Mouse (Mus musculus): ENCODE results near the gene Slc25a48. TPM values are rescaled to one million over a fixed set of nuclear protein-coding genes. Genes with fewer than 3 reads are reported as not detected.

Gene Slc25a48
- polyA plus RNA-seq, 1 experiment: 0.25 TPM

GRCm38 (mm10) chr13:56449239-56450030 is 11.3 kb downstream of the Slc25a48 start:
- Histone ChIP-seq H3K4me1 (ENCODE audit: control insufficient read depth, insufficient read depth, insufficient read length, low read length) (no peaks in the 10 kb centered on the region), H3K36me3 (ENCODE audit: control insufficient read depth, insufficient read depth, low read length) (no peaks in the 10 kb centered on the region), H3K27ac (ENCODE audit: insufficient read depth, low read depth, low read length) (no peak overlapping the region), H3K4me3 (ENCODE audit: low read depth, low read length) (no peak overlapping the region), H3K27me3 (ENCODE audit: control insufficient read depth, insufficient read depth, low read length) (no peaks in the 10 kb centered on the region)
- 38% methylated on average over 10 of the region's 10 CpGs for WGBS
- TF ChIP-seq CTCF (IDR thresholded peaks at IDR 0.05; ENCODE audit: extremely low read depth, insufficient read length, insufficient replicate concordance, low read depth, low read length): no peak
- no peak for TF ChIP-seq POLR2A (IDR thresholded peaks at IDR 0.05; ENCODE audit: low read depth, low read length)

- Histone ChIP-seq H3K4me3 (ENCODE audit: low read depth, low read length) (no peak overlapping the region), H3K36me3 (ENCODE audit: control insufficient read depth, insufficient read depth, low read length) (no peaks in the 10 kb centered on the region), H3K27ac (ENCODE audit: insufficient read depth, low read depth, low read length) (no peak overlapping the region), H3K27me3 (ENCODE audit: control insufficient read depth, insufficient read depth, low read length) (no peaks in the 10 kb centered on the region), H3K4me1 (ENCODE audit: control insufficient read depth, insufficient read depth, insufficient read length, low read length) (no peaks in the 10 kb centered on the region)
- WGBS: 35% methylated on average over 8 of the region's 8 CpGs
- TF ChIP-seq POLR2A (IDR thresholded peaks at IDR 0.05; ENCODE audit: low read depth, low read length): no peak
- TF ChIP-seq CTCF (IDR thresholded peaks at IDR 0.05; ENCODE audit: extremely low read depth, insufficient read length, insufficient replicate concordance, low read depth, low read length): no peak
Observed at GRCm38 (mm10) chr13:56450035-56450434, 11.9 kb downstream of the Slc25a48 start.

- 13% methylated on average over 9 of the region's 9 CpGs for WGBS
- TF ChIP-seq CTCF (IDR thresholded peaks at IDR 0.05; ENCODE audit: extremely low read depth, insufficient read length, insufficient replicate concordance, low read depth, low read length) (no peak), POLR2A (IDR thresholded peaks at IDR 0.05; ENCODE audit: low read depth, low read length) (no peak)
- H3K4me3 ChIP-seq (ENCODE audit: low read depth, low read length): no peak overlapping the region
- H3K4me1 ChIP-seq (ENCODE audit: control insufficient read depth, insufficient read depth, insufficient read length, low read length): peaks cover 4% of the 10 kb centered on the region; the same call in 1 of the 2 replicates
- H3K27me3 ChIP-seq (ENCODE audit: control insufficient read depth, insufficient read depth, low read length): no peaks in the 10 kb centered on the region
- no peak overlapping the region for H3K27ac ChIP-seq (ENCODE audit: insufficient read depth, low read depth, low read length)
- H3K36me3 ChIP-seq (ENCODE audit: control insufficient read depth, insufficient read depth, low read length): no peaks in the 10 kb centered on the region
Observed at GRCm38 (mm10) chr13:56458001-56458400, 19.8 kb downstream of the Slc25a48 start.

GRCm38 (mm10) chr13:56461460-56461859 is 23.3 kb downstream of the Slc25a48 start:
- no peak overlapping the region for H3K27ac ChIP-seq (ENCODE audit: insufficient read depth, low read depth, low read length)
- no peaks in the 10 kb centered on the region for H3K27me3 ChIP-seq (ENCODE audit: control insufficient read depth, insufficient read depth, low read length)
- TF ChIP-seq POLR2A (IDR thresholded peaks at IDR 0.05; ENCODE audit: low read depth, low read length) (no peak), CTCF (IDR thresholded peaks at IDR 0.05; ENCODE audit: extremely low read depth, insufficient read length, insufficient replicate concordance, low read depth, low read length) (no peak)
- 67% methylated on average over 4 of the region's 4 CpGs for WGBS
- H3K4me3 ChIP-seq (ENCODE audit: low read depth, low read length): no peak overlapping the region
- H3K4me1 ChIP-seq (ENCODE audit: control insufficient read depth, insufficient read depth, insufficient read length, low read length): peaks cover 13% of the 10 kb centered on the region
- no peaks in the 10 kb centered on the region for H3K36me3 ChIP-seq (ENCODE audit: control insufficient read depth, insufficient read depth, low read length)

GRCm38 (mm10) chr13:56462791-56463190 is 24.6 kb downstream of the Slc25a48 start:
- Histone ChIP-seq H3K4me3 (ENCODE audit: low read depth, low read length) (no peak overlapping the region), H3K27me3 (ENCODE audit: control insufficient read depth, insufficient read depth, low read length) (no peaks in the 10 kb centered on the region), H3K27ac (ENCODE audit: insufficient read depth, low read depth, low read length) (peak overlapping the region; percentile 8; the same call in 1 of the 2 replicates), H3K36me3 (ENCODE audit: control insufficient read depth, insufficient read depth, low read length) (no peaks in the 10 kb centered on the region), H3K4me1 (ENCODE audit: control insufficient read depth, insufficient read depth, insufficient read length, low read length) (peaks cover 9% of the 10 kb centered on the region)
- no peak for TF ChIP-seq CTCF (IDR thresholded peaks at IDR 0.05; ENCODE audit: extremely low read depth, insufficient read length, insufficient replicate concordance, low read depth, low read length)
- TF ChIP-seq POLR2A (IDR thresholded peaks at IDR 0.05; ENCODE audit: low read depth, low read length): no peak
- 91% methylated on average over 4 of the region's 4 CpGs for WGBS

GRCm38 (mm10) chr13:56463261-56463660 is 25.1 kb downstream of the Slc25a48 start:
- Histone ChIP-seq H3K27ac (ENCODE audit: insufficient read depth, low read depth, low read length) (peak overlapping the region; percentile 58; the same call in 1 of the 2 replicates), H3K4me1 (ENCODE audit: control insufficient read depth, insufficient read depth, insufficient read length, low read length) (peaks cover 9% of the 10 kb centered on the region), H3K4me3 (ENCODE audit: low read depth, low read length) (no peak overlapping the region), H3K27me3 (ENCODE audit: control insufficient read depth, insufficient read depth, low read length) (no peaks in the 10 kb centered on the region), H3K36me3 (ENCODE audit: control insufficient read depth, insufficient read depth, low read length) (no peaks in the 10 kb centered on the region)
- TF ChIP-seq CTCF (IDR thresholded peaks at IDR 0.05; ENCODE audit: extremely low read depth, insufficient read length, insufficient replicate concordance, low read depth, low read length) (no peak), POLR2A (IDR thresholded peaks at IDR 0.05; ENCODE audit: low read depth, low read length) (no peak)
- 87% methylated on average over 7 of the region's 7 CpGs for WGBS

GRCm38 (mm10) chr13:56463750-56464149 is 25.6 kb downstream of the Slc25a48 start:
- 71% methylated on average over 6 of the region's 6 CpGs for WGBS
- H3K36me3 ChIP-seq (ENCODE audit: control insufficient read depth, insufficient read depth, low read length): no peaks in the 10 kb centered on the region
- TF ChIP-seq CTCF (IDR thresholded peaks at IDR 0.05; ENCODE audit: extremely low read depth, insufficient read length, insufficient replicate concordance, low read depth, low read length) (no peak), POLR2A (IDR thresholded peaks at IDR 0.05; ENCODE audit: low read depth, low read length) (no peak)

More at GRCm38 (mm10) chr13:56463750-56464149, 25.6 kb downstream of the Slc25a48 start:
- peak overlapping the region; percentile 58 for H3K27ac ChIP-seq (ENCODE audit: insufficient read depth, low read depth, low read length)
- H3K4me1 ChIP-seq (ENCODE audit: control insufficient read depth, insufficient read depth, insufficient read length, low read length): peaks cover 9% of the 10 kb centered on the region
- H3K4me3 ChIP-seq (ENCODE audit: low read depth, low read length): no peak overlapping the region
- H3K27me3 ChIP-seq (ENCODE audit: control insufficient read depth, insufficient read depth, low read length): no peaks in the 10 kb centered on the region

All from small intestine, adult 2 months (tissue).